Mouse (Mus musculus): ENCODE data around the gene Ppp1r2. TPM values are rescaled to one million over a fixed set of nuclear protein-coding genes. Genes with fewer than 3 reads are reported as not detected.

Gene Ppp1r2
- polyA plus RNA-seq, 1 experiment from 2014 or later, result 95.5 TPM

GRCm38 (mm10) chr16:31305199-31305919, 30.3 kb upstream of the Ppp1r2 start:
- Histone ChIP-seq H3K9me3 (no peaks in the 10 kb centered on the region), H3K27me3 (no peaks in the 10 kb centered on the region), H3K4me2 (no peak overlapping the region), H3K9ac (no peak overlapping the region), H3K4me1 (peaks cover 10% of the 10 kb centered on the region), H3K27ac (no peak overlapping the region), H3K36me3 (replicated peaks) (no peaks in the 10 kb centered on the region), H3K4me3 (replicated peaks) (no peak overlapping the region)
- WGBS, result 76% methylated on average over 5 of the region's 5 CpGs
- ATAC-seq (ENCODE audit: low FRiP score), result no peak

- Histone ChIP-seq H3K27ac (no peak overlapping the region), H3K36me3 (replicated peaks) (no peaks in the 10 kb centered on the region), H3K4me3 (replicated peaks) (no peak overlapping the region), H3K9me3 (no peaks in the 10 kb centered on the region), H3K4me1 (peaks cover 25% of the 10 kb centered on the region), H3K4me2 (no peak overlapping the region), H3K27me3 (no peaks in the 10 kb centered on the region; the same call in 1 of the 2 replicates), H3K9ac (no peak overlapping the region)
- no peak for ATAC-seq (ENCODE audit: low FRiP score)
- 79% methylated on average over 10 of the region's 10 CpGs for WGBS
These were observed 28.2 kb upstream of the Ppp1r2 start for GRCm38 (mm10) chr16:31303276-31303675.

GRCm38 (mm10) chr16:31300883-31301532, 25.9 kb upstream of the Ppp1r2 start:
- ATAC-seq (ENCODE audit: low FRiP score), result no peak
- Histone ChIP-seq H3K4me3 (replicated peaks) (no peak overlapping the region), H3K27me3 (no peaks in the 10 kb centered on the region; the same call in 1 of the 2 replicates), H3K4me2 (no peak overlapping the region), H3K4me1 (peaks cover 25% of the 10 kb centered on the region), H3K9ac (no peak overlapping the region), H3K27ac (no peak overlapping the region), H3K9me3 (no peaks in the 10 kb centered on the region), H3K36me3 (replicated peaks) (no peaks in the 10 kb centered on the region)
- WGBS, result 64% methylated on average over 6 of the region's 6 CpGs

GRCm38 (mm10) chr16:31300467-31300866, 25.4 kb upstream of the Ppp1r2 start:
- no peak overlapping the region for H3K9ac ChIP-seq
- WGBS, result 25% methylated on average over 7 of the region's 7 CpGs
- no peaks in the 10 kb centered on the region; the same call in 1 of the 2 replicates for H3K27me3 ChIP-seq
- H3K4me1 ChIP-seq, result peaks cover 25% of the 10 kb centered on the region
- H3K36me3 ChIP-seq (replicated peaks), result no peaks in the 10 kb centered on the region
- 0 out of 2 replicates have a peak overlapping the region, but pooled peaks have one; percentile 6 for H3K27ac ChIP-seq
- no peak overlapping the region for H3K4me3 ChIP-seq (replicated peaks)
- ATAC-seq (ENCODE audit: low FRiP score), result no peak
- no peak overlapping the region for H3K4me2 ChIP-seq
- no peaks in the 10 kb centered on the region for H3K9me3 ChIP-seq

GRCm38 (mm10) chr16:31299960-31300353, 24.9 kb upstream of the Ppp1r2 start:
- Histone ChIP-seq H3K27ac (0 out of 2 replicates have a peak overlapping the region, but pooled peaks have one; percentile 6), H3K9ac (no peak overlapping the region), H3K9me3 (no peaks in the 10 kb centered on the region), H3K4me2 (no peak overlapping the region), H3K4me1 (peaks cover 25% of the 10 kb centered on the region), H3K36me3 (replicated peaks) (no peaks in the 10 kb centered on the region), H3K27me3 (no peaks in the 10 kb centered on the region; the same call in 1 of the 2 replicates), H3K4me3 (replicated peaks) (no peak overlapping the region)
- 24% methylated on average over 3 of the region's 3 CpGs for WGBS
- ATAC-seq (ENCODE audit: low FRiP score), result no peak

- Histone ChIP-seq H3K4me2 (no peak overlapping the region), H3K27ac (no peak overlapping the region), H3K4me3 (replicated peaks) (no peak overlapping the region), H3K36me3 (replicated peaks) (no peaks in the 10 kb centered on the region), H3K4me1 (peaks cover 25% of the 10 kb centered on the region), H3K27me3 (no peaks in the 10 kb centered on the region; the same call in 1 of the 2 replicates), H3K9ac (no peak overlapping the region), H3K9me3 (no peaks in the 10 kb centered on the region)
- ATAC-seq (ENCODE audit: low FRiP score), result no peak
- WGBS, result 51% methylated on average over 11 of the region's 11 CpGs
These were observed 24.3 kb upstream of the Ppp1r2 start for GRCm38 (mm10) chr16:31299164-31299959.

- Histone ChIP-seq H3K4me3 (replicated peaks) (no peak overlapping the region), H3K9me3 (no peaks in the 10 kb centered on the region), H3K4me2 (no peak overlapping the region), H3K27me3 (no peaks in the 10 kb centered on the region; the same call in 1 of the 2 replicates), H3K4me1 (peaks cover 25% of the 10 kb centered on the region), H3K27ac (no peak overlapping the region), H3K9ac (no peak overlapping the region), H3K36me3 (replicated peaks) (no peaks in the 10 kb centered on the region)
- WGBS, result 89% methylated on average over 7 of the region's 7 CpGs
- no peak for ATAC-seq (ENCODE audit: low FRiP score)
These were observed 22.0 kb upstream of the Ppp1r2 start for GRCm38 (mm10) chr16:31297113-31297512.

GRCm38 (mm10) chr16:31293761-31294160, 18.7 kb upstream of the Ppp1r2 start:
- Histone ChIP-seq H3K4me2 (no peak overlapping the region), H3K4me3 (replicated peaks) (no peak overlapping the region), H3K36me3 (replicated peaks) (no peaks in the 10 kb centered on the region), H3K27ac (no peak overlapping the region), H3K4me1 (no peaks in the 10 kb centered on the region), H3K9me3 (no peaks in the 10 kb centered on the region), H3K9ac (no peak overlapping the region), H3K27me3 (no peaks in the 10 kb centered on the region)
- ATAC-seq (ENCODE audit: low FRiP score), result no peak
- 86% methylated on average over 4 of the region's 4 CpGs for WGBS

GRCm38 (mm10) chr16:31290751-31291365, 15.8 kb upstream of the Ppp1r2 start:
- Histone ChIP-seq H3K27ac (no peak overlapping the region), H3K9ac (no peak overlapping the region), H3K4me3 (replicated peaks) (no peak overlapping the region), H3K9me3 (no peaks in the 10 kb centered on the region), H3K36me3 (replicated peaks) (no peaks in the 10 kb centered on the region), H3K4me2 (no peak overlapping the region), H3K27me3 (no peaks in the 10 kb centered on the region), H3K4me1 (no peaks in the 10 kb centered on the region)
- 83% methylated on average over 7 of the region's 7 CpGs for WGBS
- ATAC-seq (ENCODE audit: low FRiP score), result no peak

GRCm38 (mm10) chr16:31290281-31290680, 15.2 kb upstream of the Ppp1r2 start:
- WGBS, result 83% methylated on average over 10 of the region's 10 CpGs
- Histone ChIP-seq H3K36me3 (replicated peaks) (no peaks in the 10 kb centered on the region), H3K4me2 (no peak overlapping the region), H3K27ac (no peak overlapping the region), H3K4me3 (replicated peaks) (no peak overlapping the region), H3K4me1 (no peaks in the 10 kb centered on the region), H3K27me3 (no peaks in the 10 kb centered on the region), H3K9ac (no peak overlapping the region), H3K9me3 (no peaks in the 10 kb centered on the region)
- ATAC-seq (ENCODE audit: low FRiP score), result no peak

- H3K9me3 ChIP-seq, result no peaks in the 10 kb centered on the region
- no peak overlapping the region for H3K9ac ChIP-seq
- WGBS, result 87% methylated on average over 3 of the region's 3 CpGs
- H3K4me2 ChIP-seq, result no peak overlapping the region
- ATAC-seq (ENCODE audit: low FRiP score), result no peak
- no peaks in the 10 kb centered on the region for H3K4me1 ChIP-seq
- no peak overlapping the region for H3K27ac ChIP-seq
- H3K4me3 ChIP-seq (replicated peaks), result no peak overlapping the region
- no peaks in the 10 kb centered on the region for H3K27me3 ChIP-seq
- no peaks in the 10 kb centered on the region for H3K36me3 ChIP-seq (replicated peaks)
These were observed 12.6 kb upstream of the Ppp1r2 start for GRCm38 (mm10) chr16:31287712-31288111.
